Mouse (Mus musculus): ENCODE data around the gene Usp30.

GRCm38 (mm10) chr5:114126008-114126407 is 60.7 kb downstream of the Usp30 start:
- TF ChIP-seq POLR2A (IDR thresholded peaks at IDR 0.05; ENCODE audit: borderline replicate concordance, low read depth, low read length) (no peak), CTCF (IDR thresholded peaks at IDR 0.05; ENCODE audit: low read depth, low read length) (no peak)

Data from bone marrow macrophage, adult 2 months (primary cell).